Mouse (Mus musculus) 416B (cell line): ENCODE results near the gene Lrpap1.
A peak's percentile ranks its signal among the peaks of the same experiment; 100 is the strongest.

Source experiments
- DNase-seq: peaks from one replicate; pipeline ENCODE4 v3.0.0; 2011; ENCODE audit warnings: low read depth

Lrpap1 gene

GRCm38 (mm10) chr5:35120024-35120423 is 14.5 kb upstream of the Lrpap1 start:
- no peak for DNase-seq

DNA sequence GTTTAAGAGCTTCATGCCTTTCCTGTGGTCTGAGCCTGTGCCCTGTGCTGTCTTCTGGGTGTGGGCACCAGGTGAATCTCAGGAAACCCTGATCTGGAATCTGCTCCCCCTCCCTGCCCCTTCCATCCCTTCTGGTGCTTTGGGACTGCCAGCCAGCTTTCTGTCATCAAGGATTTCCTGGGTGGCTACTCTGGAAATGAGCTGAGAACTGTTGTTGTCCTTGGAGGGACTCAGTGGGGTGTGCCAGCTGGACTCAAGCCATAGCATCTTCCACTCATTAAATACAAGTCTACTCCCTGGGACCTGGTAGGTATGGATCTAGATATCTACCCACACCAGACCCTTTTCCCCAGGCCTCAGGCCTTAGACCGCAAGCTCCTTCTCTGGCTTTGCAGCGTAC is 12.9 kb upstream of the Lrpap1 start:
- DNase-seq, result no peak

DNA sequence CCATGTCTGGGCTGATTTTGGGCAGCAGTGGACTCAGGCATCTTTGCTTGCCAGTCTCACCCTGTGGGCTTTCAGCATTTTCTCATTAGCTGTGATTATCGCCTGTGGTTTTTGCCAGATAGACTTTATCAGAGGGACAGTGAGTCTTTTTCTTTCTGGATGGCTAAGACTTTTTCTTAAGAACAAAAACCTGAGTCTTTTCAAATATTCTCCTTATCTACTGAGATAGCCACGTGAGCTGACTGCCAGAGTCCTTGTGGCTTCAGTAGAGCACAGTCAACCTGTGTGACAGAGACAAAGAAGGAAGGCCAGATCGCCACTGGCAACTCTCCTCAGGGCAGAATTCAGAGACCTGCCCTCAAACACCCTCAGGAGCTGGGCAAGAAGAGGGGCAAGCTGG is 12.1 kb upstream of the Lrpap1 start:
- DNase-seq, result no peak

DNA sequence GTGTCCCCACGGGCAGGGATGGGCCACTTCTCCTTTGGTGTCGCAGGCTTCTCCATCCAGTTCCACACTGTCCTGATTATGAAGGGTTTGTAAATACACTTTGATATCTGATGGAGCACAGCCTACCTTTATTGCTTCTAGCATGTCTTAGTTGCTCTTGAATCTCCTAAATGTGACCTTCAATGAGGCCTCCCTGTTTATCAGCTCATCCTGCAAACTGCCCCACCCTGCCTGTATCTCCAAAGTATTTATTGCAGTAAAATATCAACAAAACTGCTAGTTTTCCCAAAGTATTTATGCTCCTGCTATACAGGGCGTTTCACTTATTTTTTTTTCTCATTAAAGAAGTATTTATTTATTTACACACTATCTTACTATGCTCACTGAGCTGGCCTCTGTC is 10.4 kb upstream of the Lrpap1 start:
- DNase-seq, result no peak

- no peak for DNase-seq
These were observed 6.9 kb upstream of the Lrpap1 start for GRCm38 (mm10) chr5:35112444-35112843.

- DNase-seq, result peak; percentile 2
These were observed 344 bp upstream of the Lrpap1 start for GRCm38 (mm10) chr5:35105922-35106298.

- no peak for DNase-seq
These were observed 1.2 kb downstream of the Lrpap1 start for GRCm38 (mm10) chr5:35104183-35104959.

DNA sequence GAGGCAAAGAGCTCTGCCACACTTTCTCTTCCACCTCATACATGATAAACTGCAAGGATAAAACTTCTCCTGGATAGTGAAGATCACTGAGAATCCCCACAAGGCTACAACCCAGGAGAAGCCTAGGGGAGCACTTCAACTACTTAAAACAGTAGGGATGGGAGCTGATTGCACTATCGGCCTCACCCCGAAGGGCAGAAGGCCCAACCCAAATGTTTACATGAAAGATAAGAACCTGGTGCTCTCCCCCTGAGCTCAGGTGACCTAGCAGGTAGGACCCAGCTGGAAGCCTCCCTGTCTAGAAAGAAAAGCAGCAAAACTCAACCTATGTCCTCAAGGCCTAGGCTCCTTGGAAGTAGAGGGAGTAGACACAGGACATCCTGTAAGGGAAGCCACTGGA is 2.0 kb downstream of the Lrpap1 start:
- DNase-seq, result no peak

GRCm38 (mm10) chr5:35103086-35103485 is 2.5 kb downstream of the Lrpap1 start:
- peak; percentile 36 for DNase-seq

- DNase-seq, result no peak
These were observed 13.9 kb downstream of the Lrpap1 start for GRCm38 (mm10) chr5:35091636-35092035.

DNA sequence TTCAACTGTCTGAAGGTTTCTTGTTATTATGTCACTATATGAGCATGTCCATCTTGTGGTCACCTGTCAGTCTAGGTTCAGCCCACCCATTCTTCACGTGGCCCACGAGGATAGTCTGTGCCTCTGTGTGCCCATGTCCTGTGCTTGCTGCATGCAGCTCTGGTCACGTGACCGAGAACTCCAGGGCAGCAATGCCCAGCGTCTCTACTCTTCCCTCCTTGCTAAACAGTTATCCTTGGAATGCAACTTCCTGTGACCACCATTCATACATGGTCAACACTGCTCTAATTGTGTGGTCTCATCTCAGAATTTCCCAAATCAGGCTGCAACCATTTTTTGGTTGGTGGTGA is 16.0 kb downstream of the Lrpap1 start:
- no peak for DNase-seq

DNA sequence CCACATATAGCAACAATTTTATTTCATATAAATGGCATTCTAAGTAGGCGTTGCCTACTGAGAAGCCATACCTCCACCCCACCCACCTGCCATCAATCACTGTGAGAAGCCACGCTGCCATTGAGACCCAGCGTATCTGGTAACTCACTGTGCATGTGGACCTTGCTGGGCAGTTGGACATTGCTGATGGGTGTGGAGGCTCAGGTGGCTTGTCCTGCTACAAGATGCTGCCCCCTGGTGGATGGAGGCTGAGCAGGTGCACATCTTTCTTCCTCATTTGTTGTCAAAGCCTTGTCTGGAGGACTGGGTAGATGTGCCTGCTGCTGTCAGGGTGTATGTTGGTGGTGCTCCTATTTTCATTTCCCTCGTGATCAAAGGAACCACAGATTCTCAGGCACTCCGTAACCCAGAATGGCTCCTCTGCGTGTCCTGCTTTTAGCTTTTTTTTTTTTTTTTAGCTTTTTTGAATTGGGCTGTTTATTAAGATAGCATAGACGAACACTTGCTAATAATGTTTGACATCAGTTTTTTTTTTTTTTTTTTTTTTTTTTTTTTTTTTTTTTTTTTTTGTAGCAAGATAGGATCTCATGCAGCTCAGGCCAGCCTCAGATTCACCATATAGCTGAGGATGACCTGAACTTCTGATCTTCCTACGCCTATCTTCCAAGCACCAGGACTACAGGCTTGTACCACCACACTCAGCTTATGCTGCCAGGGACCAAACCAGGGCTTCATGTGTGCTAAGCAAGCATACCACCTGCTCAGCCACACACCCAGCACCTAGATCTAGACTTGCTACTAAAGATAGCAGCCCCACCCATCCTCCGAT is 16.6 kb downstream of the Lrpap1 start:
- DNase-seq, result peak; percentile 77

- no peak for DNase-seq
These were observed 20.7 kb downstream of the Lrpap1 start for GRCm38 (mm10) chr5:35084913-35085312.

- no peak for DNase-seq
These were observed 26.5 kb downstream of the Lrpap1 start for GRCm38 (mm10) chr5:35079101-35079500.

DNA sequence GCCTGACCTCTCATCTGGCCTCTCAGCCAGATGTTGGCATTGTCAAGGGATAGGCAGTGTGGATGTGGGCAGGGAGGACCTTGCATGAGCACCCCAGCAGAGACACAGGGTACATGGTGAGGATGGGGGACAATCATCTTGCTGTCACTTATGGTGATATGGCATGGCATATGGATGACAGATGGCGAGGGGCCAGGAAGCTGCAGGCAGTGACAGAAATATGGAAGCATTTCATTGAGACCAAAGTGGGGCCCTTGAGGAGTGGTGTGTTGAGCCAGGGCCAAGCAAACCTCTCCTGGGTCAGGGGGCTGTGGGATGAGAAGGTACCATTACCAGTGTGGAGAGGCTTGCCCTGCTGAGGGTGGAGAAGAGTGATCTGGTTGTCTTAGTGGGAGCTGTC is 29.2 kb downstream of the Lrpap1 start:
- DNase-seq, result no peak

DNA sequence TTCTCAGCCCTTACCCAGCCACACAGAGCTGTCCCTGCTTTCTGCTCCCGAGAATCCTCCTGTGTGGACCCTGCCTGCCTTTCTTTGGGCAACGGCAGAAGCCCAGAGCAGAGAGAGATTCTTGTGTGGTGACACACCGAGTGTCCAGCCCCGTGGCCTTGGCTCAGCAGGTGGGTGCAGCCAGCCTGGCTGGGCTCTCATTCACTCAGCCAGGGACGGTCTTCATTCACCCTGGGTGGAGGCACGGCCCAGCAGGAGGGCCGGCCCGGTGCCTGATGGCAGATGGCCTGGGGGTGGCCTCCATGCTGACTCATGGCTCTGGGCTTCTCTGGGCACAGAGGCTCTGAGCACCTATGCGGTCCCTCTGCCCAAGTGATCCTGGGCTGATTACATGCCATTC is 31.6 kb downstream of the Lrpap1 start:
- DNase-seq, result no peak

DNA sequence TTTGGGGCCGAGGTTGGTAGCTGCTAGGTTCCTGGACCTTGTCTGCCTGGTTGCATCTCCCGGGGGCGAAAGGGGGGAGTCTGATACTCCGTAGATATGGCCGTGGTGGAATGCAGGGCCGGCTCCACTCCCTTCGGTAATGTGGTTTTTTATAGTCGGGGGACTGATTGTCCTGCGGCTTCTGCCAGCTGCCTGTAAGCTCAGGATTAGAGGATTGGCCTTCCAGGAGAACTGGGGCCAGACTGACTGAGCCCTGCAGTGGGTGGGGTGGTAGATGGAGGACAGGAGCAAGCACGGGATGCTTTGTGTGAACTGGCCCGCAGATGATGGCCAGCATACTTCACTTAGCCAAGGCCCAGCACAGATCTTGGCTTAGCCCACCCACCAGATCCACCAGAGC is 32.3 kb downstream of the Lrpap1 start:
- no peak for DNase-seq

- no peak for DNase-seq
These were observed 33.7 kb downstream of the Lrpap1 start for GRCm38 (mm10) chr5:35071855-35072254.

DNA sequence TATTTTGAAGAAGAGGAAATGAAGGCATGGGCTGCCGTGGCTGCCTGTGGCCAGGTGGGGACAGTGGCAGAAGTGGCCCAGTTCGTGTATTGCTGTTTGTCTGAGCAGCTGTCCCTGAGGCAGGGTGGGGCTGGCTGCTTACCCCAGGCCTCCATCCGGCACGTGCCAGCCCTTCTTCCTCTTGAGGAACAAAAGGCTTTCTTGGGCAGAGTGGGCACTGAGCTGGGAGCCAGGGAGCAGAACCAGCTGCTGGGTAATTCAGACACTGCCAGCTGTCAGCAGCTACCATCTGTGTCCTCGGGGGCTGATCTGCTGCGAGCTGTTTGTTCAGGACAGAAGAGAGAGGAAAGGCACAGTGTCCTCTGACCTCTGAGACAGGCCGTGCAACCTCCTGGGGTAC is 34.6 kb downstream of the Lrpap1 start:
- DNase-seq, result no peak

GRCm38 (mm10) chr5:35070314-35070713 is 35.3 kb downstream of the Lrpap1 start:
- no peak for DNase-seq

GRCm38 (mm10) chr5:35069841-35070240 is 35.7 kb downstream of the Lrpap1 start:
- DNase-seq, result no peak

- DNase-seq, result no peak
These were observed 45.5 kb downstream of the Lrpap1 start for GRCm38 (mm10) chr5:35060098-35060497.

GRCm38 (mm10) chr5:35058216-35058615 is 47.4 kb downstream of the Lrpap1 start:
- peak; percentile 31 for DNase-seq

DNA sequence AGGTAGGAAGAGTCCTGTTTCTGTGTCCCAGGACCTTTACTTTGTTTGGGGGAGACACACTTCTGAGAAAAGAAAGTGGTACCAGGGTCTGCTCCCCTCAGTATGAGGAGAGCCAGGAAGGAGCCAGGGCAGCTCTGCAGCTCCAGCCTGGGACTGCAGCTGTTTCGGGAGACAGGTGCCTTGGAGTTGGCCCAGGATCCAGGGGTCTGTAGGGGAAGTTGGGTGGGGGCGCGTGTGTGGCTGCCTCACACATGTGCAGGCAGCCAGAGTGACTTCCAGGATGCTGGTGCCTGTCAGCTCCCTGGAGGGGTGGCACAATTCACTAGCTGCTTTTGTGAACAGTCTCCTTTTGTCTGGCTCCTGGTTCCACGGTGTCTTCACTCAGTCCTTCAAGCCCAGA is 48.0 kb downstream of the Lrpap1 start:
- no peak for DNase-seq
